Mouse (Mus musculus) gastrocnemius, postnatal 10 days (tissue): ENCODE results near the gene Ccdc15. TPM values are rescaled to one million over a fixed set of nuclear protein-coding genes. Genes with fewer than 3 reads are reported as not detected.

ENCODE experiments used
- DNase-seq: peaks from one replicate; pipeline ENCODE4 v3.0.0; 2021; ENCODE audit warnings: mixed read lengths
- long read RNA-seq, 2 experiments: library from polyadenylated mRNA; stranded (forward); transcript quantifications; one replicate each; pipeline ENCODE4 v2.0.0; 2021
- total RNA-seq, 2 experiments: library from RNA; stranded (reverse); gene quantifications; 2 replicates each; pipeline ENCODE4 v1.2.3; 2021

Ccdc15 gene
- 1 to 10 TPM; 1.9 to 2.6 TPM for total RNA-seq
- long read RNA-seq, experiment 1, partial matches to known transcripts = 0 of 1 reads
- long read RNA-seq, experiment 1, other reads (novel, unspliced or antisense) = 1 of 1 reads
- long read RNA-seq, experiment 2 = 0 reads

- peak; percentile 97 for DNase-seq
These were observed at the start of gene Ccdc15 for GRCm38 (mm10) chr9:37347988-37348642. Ccdc15 (minus strand) TSS chr9:37348432.

GRCm38 (mm10) chr9:37393482-37394131, 45.4 kb upstream of the Ccdc15 start:
- no peak for DNase-seq

- no peak for DNase-seq
These were observed 43.8 kb upstream of the Ccdc15 start for GRCm38 (mm10) chr9:37392071-37392470.

GRCm38 (mm10) chr9:37390891-37391290, 42.7 kb upstream of the Ccdc15 start:
- no peak for DNase-seq

GRCm38 (mm10) chr9:37384284-37385182, 36.3 kb upstream of the Ccdc15 start:
- DNase-seq = peak; percentile 50

- no peak for DNase-seq
These were observed 34.9 kb upstream of the Ccdc15 start for GRCm38 (mm10) chr9:37383161-37383560.

GRCm38 (mm10) chr9:37375718-37376117, 27.5 kb upstream of the Ccdc15 start:
- no peak for DNase-seq

- no peak for DNase-seq
These were observed 23.1 kb upstream of the Ccdc15 start for GRCm38 (mm10) chr9:37371232-37371801.

- no peak for DNase-seq
These were observed 20.6 kb upstream of the Ccdc15 start for GRCm38 (mm10) chr9:37368860-37369259.

GRCm38 (mm10) chr9:37368081-37368830, 20.0 kb upstream of the Ccdc15 start:
- no peak for DNase-seq

GRCm38 (mm10) chr9:37367301-37368080, 19.3 kb upstream of the Ccdc15 start, which contains the start of gene Hepacam:
Hepacam (plus strand) TSS chr9:37367351.
- no peak for DNase-seq

GRCm38 (mm10) chr9:37365706-37366105, 17.5 kb upstream of the Ccdc15 start:
- no peak for DNase-seq

GRCm38 (mm10) chr9:37364392-37364791, 16.2 kb upstream of the Ccdc15 start:
- DNase-seq = no peak

- no peak for DNase-seq
These were observed 15.3 kb upstream of the Ccdc15 start for GRCm38 (mm10) chr9:37363551-37363950.

GRCm38 (mm10) chr9:37362881-37363280, 14.6 kb upstream of the Ccdc15 start:
- no peak for DNase-seq

GRCm38 (mm10) chr9:37362084-37362483, 13.9 kb upstream of the Ccdc15 start:
- no peak for DNase-seq

GRCm38 (mm10) chr9:37359331-37360220, 11.3 kb upstream of the Ccdc15 start:
- DNase-seq = no peak

GRCm38 (mm10) chr9:37358713-37359330, 10.6 kb upstream of the Ccdc15 start:
- no peak for DNase-seq

GRCm38 (mm10) chr9:37354485-37354884, 6.3 kb upstream of the Ccdc15 start:
- no peak for DNase-seq
